Mouse (Mus musculus) heart, embryonic 14.5 days (tissue): ENCODE measurements at regions not wholly inside any gene's neighbourhood (a gene's known extent, or its start where the extent isn't known, plus 50 kb on each side); places are given as distances from the start of the nearest gene placed in this dataset.

ENCODE experiments used
- ATAC-seq: fragments of 200-750 bp; cut with Nextera tagmentation; 2 replicates; pipeline ENCODE4 v1.8.0; 2017; ENCODE audit warnings: low read depth, moderate TSS enrichment; ENCODE audit not compliant: insufficient number of reproducible peaks, insufficient read depth, low FRiP score
- H3K27ac ChIP-seq, 2 experiments: fragments of 200-500 bp in 1 of 2; fragments of 300-500 bp in 1 of 2; sonication (generic) in 1 of 2; replicated peaks in 1 of 2; 2 replicates each; pipeline ENCODE4 v1.5.1; 2012 to 2014; ENCODE audit warnings: low read depth in 2 of 2, low read length in 2 of 2, control low read depth in 1 of 2, mild to moderate bottlenecking in 1 of 2, mixed read lengths in 1 of 2; ENCODE audit not compliant: control insufficient read depth in 1 of 2, insufficient read depth in 1 of 2
- H3K27me3 ChIP-seq: fragments of 300-500 bp; sonication (generic); 2 replicates; pipeline ENCODE4 v1.6.1; 2014; ENCODE audit warnings: mild to moderate bottlenecking, low read length, control low read depth; ENCODE audit not compliant: control insufficient read depth, insufficient read depth
- H3K36me3 ChIP-seq: fragments of 300-500 bp; sonication (generic); 2 replicates; pipeline ENCODE4 v1.6.1; 2014; ENCODE audit warnings: mild to moderate bottlenecking, control low read depth, low read length, mixed read lengths; ENCODE audit not compliant: control insufficient read depth, insufficient read depth
- H3K4me1 ChIP-seq, 2 experiments: fragments of 200-500 bp in 1 of 2; fragments of 300-500 bp in 1 of 2; sonication (generic) in 1 of 2; 2 replicates each; pipeline ENCODE4 v1.6.1; 2012 to 2014; ENCODE audit warnings: low read length in 2 of 2, control low read depth in 1 of 2, mixed read lengths in 1 of 2; ENCODE audit not compliant: control insufficient read depth in 2 of 2, insufficient read depth in 2 of 2
- H3K4me2 ChIP-seq: fragments of 300-500 bp; sonication (generic); 2 replicates; pipeline ENCODE4 v1.6.1; 2014; ENCODE audit warnings: mild to moderate bottlenecking, low read length
- H3K4me3 ChIP-seq, 2 experiments: fragments of 200-500 bp in 1 of 2; fragments of 300-500 bp in 1 of 2; sonication (generic) in 1 of 2; 2 replicates each; pipeline ENCODE4 v1.5.1; 2012 to 2014; ENCODE audit warnings: low read length in 2 of 2, mild to moderate bottlenecking in 2 of 2, control low read depth in 1 of 2, low read depth in 1 of 2, moderate library complexity in 1 of 2; ENCODE audit not compliant: control insufficient read depth in 1 of 2, insufficient read depth in 1 of 2
- H3K9ac ChIP-seq: fragments of 300-500 bp; sonication (generic); 2 replicates; pipeline ENCODE4 v1.6.1; 2014; ENCODE audit warnings: mild to moderate bottlenecking, low read length
- H3K9me3 ChIP-seq: fragments of 300-500 bp; sonication (generic); 2 replicates; pipeline ENCODE4 v1.6.1; 2016; ENCODE audit warnings: low read length, control low read depth; ENCODE audit not compliant: control insufficient read depth
- WGBS: fragments of 180-500 bp; shearing (Covaris S2); extraction: QIAGEN DNeasy Blood & Tissue Kit; methylation state at CpG from one replicate; pipeline ENCODE4 v1.1.7; 2014; 5-methylcytosine and 5-hydroxymethylcytosine counted together

GRCm38 (mm10) chr17:85932360-85933132 is 212.4 kb downstream of the Srbd1 start:
- 88% methylated on average over 30 of the region's 30 CpGs for WGBS
- H3K9ac ChIP-seq: no peak overlapping the region

GRCm38 (mm10) chr17:85931955-85932354 is 213.0 kb downstream of the Srbd1 start:
- no peak for ATAC-seq
- Histone ChIP-seq H3K4me2 (no peak overlapping the region), H3K36me3 (no peaks in the 10 kb centered on the region)

More at GRCm38 (mm10) chr17:85932360-85933132, 212.4 kb downstream of the Srbd1 start:
- no peak for ATAC-seq
- Histone ChIP-seq H3K4me3 (no peak overlapping the region), H3K27me3 (no peaks in the 10 kb centered on the region), H3K4me2 (no peak overlapping the region), H3K36me3 (no peaks in the 10 kb centered on the region), H3K4me1 (no peaks in the 10 kb centered on the region), H3K9me3 (no peaks in the 10 kb centered on the region), H3K27ac (no peak overlapping the region)

GRCm38 (mm10) chr17:85930789-85931188 is 214.2 kb downstream of the Srbd1 start:
- no peak for ATAC-seq
- no peak overlapping the region for H3K9ac ChIP-seq
- H3K4me1 ChIP-seq: no peaks in the 10 kb centered on the region
- H3K4me2 ChIP-seq: no peak overlapping the region
- H3K9me3 ChIP-seq: no peaks in the 10 kb centered on the region
- no peak overlapping the region for H3K4me3 ChIP-seq
- no peaks in the 10 kb centered on the region for H3K36me3 ChIP-seq
- no peaks in the 10 kb centered on the region for H3K27me3 ChIP-seq
- H3K27ac ChIP-seq: no peak overlapping the region
- WGBS: 83% methylated on average over 5 of the region's 5 CpGs

More at GRCm38 (mm10) chr17:85931955-85932354, 213.0 kb downstream of the Srbd1 start:
- 80% methylated on average over 10 of the region's 10 CpGs for WGBS
- Histone ChIP-seq H3K4me1 (no peaks in the 10 kb centered on the region), H3K27me3 (no peaks in the 10 kb centered on the region), H3K9ac (no peak overlapping the region), H3K9me3 (no peaks in the 10 kb centered on the region), H3K4me3 (no peak overlapping the region), H3K27ac (no peak overlapping the region)

- no peaks in the 10 kb centered on the region for H3K36me3 ChIP-seq
- no peak overlapping the region for H3K4me2 ChIP-seq
- H3K27me3 ChIP-seq: no peaks in the 10 kb centered on the region
- H3K9ac ChIP-seq: no peak overlapping the region
- H3K4me1 ChIP-seq: no peaks in the 10 kb centered on the region
- H3K4me3 ChIP-seq: no peak overlapping the region
- WGBS: 78% methylated on average over 3 of the region's 3 CpGs
- no peak for ATAC-seq
- H3K27ac ChIP-seq: no peak overlapping the region
- no peaks in the 10 kb centered on the region for H3K9me3 ChIP-seq
These were observed 214.6 kb downstream of the Srbd1 start for GRCm38 (mm10) chr17:85930331-85930730.

- Histone ChIP-seq H3K4me3 (no peak overlapping the region), H3K4me2 (no peak overlapping the region), H3K27ac (no peak overlapping the region), H3K9me3 (no peaks in the 10 kb centered on the region), H3K36me3 (no peaks in the 10 kb centered on the region), H3K27me3 (no peaks in the 10 kb centered on the region), H3K4me1 (no peaks in the 10 kb centered on the region), H3K9ac (no peak overlapping the region)
- 83% methylated on average over 12 of the region's 12 CpGs for WGBS
- no peak for ATAC-seq
These were observed 215.2 kb downstream of the Srbd1 start for GRCm38 (mm10) chr17:85929699-85930286.

- H3K4me2 ChIP-seq: no peak overlapping the region
- WGBS: 58% methylated on average over 2 of the region's 2 CpGs
- no peaks in the 10 kb centered on the region for H3K27me3 ChIP-seq
- no peak overlapping the region for H3K9ac ChIP-seq
- no peak overlapping the region for H3K27ac ChIP-seq
- ATAC-seq: no peak
- H3K4me3 ChIP-seq: no peak overlapping the region
- no peaks in the 10 kb centered on the region for H3K36me3 ChIP-seq
- H3K4me1 ChIP-seq: no peaks in the 10 kb centered on the region
- no peaks in the 10 kb centered on the region for H3K9me3 ChIP-seq
These were observed 216.4 kb downstream of the Srbd1 start for GRCm38 (mm10) chr17:85928543-85928942.

- Histone ChIP-seq H3K36me3 (no peaks in the 10 kb centered on the region), H3K4me1 (no peaks in the 10 kb centered on the region), H3K4me3 (no peak overlapping the region), H3K9ac (no peak overlapping the region), H3K27ac (no peak overlapping the region), H3K27me3 (no peaks in the 10 kb centered on the region), H3K4me2 (no peak overlapping the region), H3K9me3 (no peaks in the 10 kb centered on the region)
- WGBS: 76% methylated on average over 9 of the region's 9 CpGs
- ATAC-seq: no peak
These were observed 217.7 kb downstream of the Srbd1 start for GRCm38 (mm10) chr17:85927261-85927660.
